Mouse (Mus musculus) neutrophil, adult 83 days (primary cell): Measurements from ENCODE around the gene Ccdc154. TPM values are rescaled to one million over a fixed set of nuclear protein-coding genes. Genes with fewer than 3 reads are reported as not detected.

Source experiments
- total RNA-seq, 2 experiments: library from RNA; stranded (reverse); gene quantifications; one replicate each; pipeline ENCODE4 v1.2.4; 2023

Ccdc154 gene
- under 1 TPM in 1 of 2 experiments, not detected in 1; 0.22 TPM for total RNA-seq

DNA sequence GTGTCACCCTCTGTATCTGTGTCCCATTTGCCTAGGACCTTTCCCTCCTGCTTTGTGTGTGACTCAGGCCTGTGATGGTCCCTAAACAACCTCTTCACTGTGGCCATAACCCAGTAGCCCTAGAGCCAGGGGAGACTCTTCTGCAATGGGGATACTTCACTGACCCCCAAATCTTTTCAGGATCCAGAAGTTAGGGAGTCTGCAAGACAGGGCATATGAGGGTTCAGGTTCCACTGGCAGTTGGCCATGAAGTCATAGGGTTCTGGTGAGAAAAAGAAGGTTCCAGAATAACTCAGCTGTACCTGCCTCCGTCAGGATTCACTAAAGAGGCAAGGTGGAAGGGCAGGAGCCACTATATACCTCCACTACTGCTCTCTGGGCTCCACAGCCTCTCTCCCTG, at the start of gene Ccdc154:
Gene Ccdc154 (plus strand): TSS at position 301 of the 400 bp plus-strand sequence.

GRCm38 (mm10) chr17:25115664-25116432, 46.4 kb upstream of the Ccdc154 start, which contains the start of gene Telo2:
Gene Telo2, minus strand, starts transcription at chr17:25115967.

GRCm38 (mm10) chr17:25120406-25120805, 41.9 kb upstream of the Ccdc154 start, which contains the start of gene Ptx4:
Gene Ptx4, plus strand, starts transcription at chr17:25120760.

DNA sequence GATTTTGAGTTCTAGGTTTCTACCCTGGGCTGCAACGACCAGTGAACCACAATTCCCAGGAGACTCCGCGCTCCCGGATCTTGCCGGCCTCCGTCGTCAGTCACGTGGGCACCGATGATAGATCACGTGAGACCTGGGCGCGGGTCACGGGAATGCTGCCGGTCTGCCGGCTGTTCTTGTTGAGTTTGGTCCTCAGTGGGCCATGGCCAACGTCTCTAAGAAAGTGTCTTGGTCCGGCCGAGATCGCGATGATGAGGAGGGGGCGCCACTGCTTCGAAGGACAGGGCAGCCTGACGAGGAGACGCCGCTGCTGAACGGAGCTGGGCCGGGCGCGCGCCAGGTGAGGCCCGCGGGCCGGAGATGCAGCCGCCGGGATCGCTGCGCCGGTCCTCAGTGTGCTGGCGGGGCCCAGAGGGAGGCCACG, 29.0 kb upstream of the Ccdc154 start, which contains the start of gene Clcn7:
Gene Clcn7 (plus strand): TSS at position 117 of the 424 bp plus-strand sequence.

GRCm38 (mm10) chr17:25175411-25175810, 13.2 kb downstream of the Ccdc154 start, which contains the start of gene Gm38655:
Gene Gm38655, minus strand, starts transcription at chr17:25175471.

GRCm38 (mm10) chr17:25184129-25184691, 21.9 kb downstream of the Ccdc154 start, which contains the start of gene BC003965:
Gene BC003965, plus strand, starts transcription at chr17:25184554.

GRCm38 (mm10) chr17:25188150-25189031, 26.1 kb downstream of the Ccdc154 start, which contains the start of gene Unkl:
Gene Unkl, plus strand, starts transcription at chr17:25188397.

Other genes starting within 250 kb of the Ccdc154 start
- gene Mapk8ip3, start 225.5 kb upstream of the Ccdc154 start, total RNA-seq: 10 to 100 TPM; 61.9 to 68.8 TPM
- 10 to 100 TPM; 36.4 to 38.8 TPM for gene Jpt2, start 201.8 kb upstream of the Ccdc154 start, total RNA-seq
- 10 to 100 TPM; 29.6 to 30.1 TPM for gene Cramp1l, start 146.7 kb upstream of the Ccdc154 start, total RNA-seq
- 10 to 100 TPM; 13.2 to 21.9 TPM for gene Ift140, start 146.4 kb upstream of the Ccdc154 start, total RNA-seq
- not detected for gene Tmem204, start 78.9 kb upstream of the Ccdc154 start, total RNA-seq
- gene Telo2, start 46.5 kb upstream of the Ccdc154 start, total RNA-seq: 10 to 100 TPM; 10.4 to 11.8 TPM
- not detected for gene Ptx4, start 41.7 kb upstream of the Ccdc154 start, total RNA-seq
- 10 to 100 TPM; 27.5 to 31.4 TPM for gene Clcn7, start 29.1 kb upstream of the Ccdc154 start, total RNA-seq
- not detected for gene Gm38655, start 13.0 kb downstream of the Ccdc154 start, total RNA-seq
- gene BC003965, start 22.1 kb downstream of the Ccdc154 start, total RNA-seq: 1 to 10 TPM; 5.6 to 6.3 TPM
- gene Unkl, start 25.9 kb downstream of the Ccdc154 start, total RNA-seq: 10 to 100 TPM; 15.9 to 21.7 TPM
- gene Gnptg, start 77.7 kb downstream of the Ccdc154 start, total RNA-seq: 10 to 100 TPM; 13.4 to 15.4 TPM
- gene Tsr3, start 77.7 kb downstream of the Ccdc154 start, total RNA-seq: 1 to 10 TPM; 7.6 to 7.7 TPM
- gene Baiap3, start 93.9 kb downstream of the Ccdc154 start, total RNA-seq: 1 to 10 TPM; 5.4 to 8.2 TPM
- gene Ube2i, start 112.2 kb downstream of the Ccdc154 start, total RNA-seq: 100 to 1,000 TPM; 193 to 202 TPM
- 100 to 1,000 TPM; 125 to 158 TPM for gene Prss34, start 135.9 kb downstream of the Ccdc154 start, total RNA-seq
- gene Prss28, start 146.2 kb downstream of the Ccdc154 start, total RNA-seq: not detected
- gene Prss29, start 156.2 kb downstream of the Ccdc154 start, total RNA-seq: not detected
- gene Tpsab1, start 183.1 kb downstream of the Ccdc154 start, total RNA-seq: not detected
- gene Tpsb2, start 203.8 kb downstream of the Ccdc154 start, total RNA-seq: not detected
- gene Tpsg1, start 206.8 kb downstream of the Ccdc154 start, total RNA-seq: not detected